ENCODE assay signal across 9 mouse cellular contexts in genomic region chr2:173089437-173089836, GRCm38 (mm10). TPM values are rescaled to one million over a fixed set of nuclear protein-coding genes. Genes with fewer than 3 reads are reported as not detected.
A peak's percentile ranks its signal among the peaks of the same experiment; 100 is the strongest.
DNase-seq lines count a peak whose midpoint lies in the region; ATAC-seq and TF ChIP-seq lines count a peak whose summit lies in the region.
"Had no signal": no experiment of that assay in that cellular context is flagged by ENCODE, and none has a peak within 500 bp of the region (broad histone marks: within the 10 kb centered on the region; RNA-seq: fewer than 3 reads in every experiment).

No protein-coding gene starts in this region.

- 9% methylated on average over 6 of the region's 6 CpGs for WGBS in intestine, postnatal 0 days
- 22% methylated on average over 6 of the region's 6 CpGs for WGBS in limb, embryonic 10.5 days
- WGBS in midbrain, embryonic 15.5 days, result 16% methylated on average over 6 of the region's 6 CpGs

- DNase-seq in 416B (ENCODE audit: low read depth), result peak; percentile 83
- peak; percentile 60 for DNase-seq in adrenal gland, adult 8-10 months
- peak; percentile 80 for DNase-seq in embryo, embryonic 11.5 days (ENCODE audit: low read depth, low spot score)
- peak; percentile 63 to 76 for DNase-seq in gastrocnemius, postnatal 4 days (ENCODE audit: low spot score in 2 of 2)
- DNase-seq in limb, embryonic 10.5 days (ENCODE audit: low spot score), result peak; percentile 91
- DNase-seq in spleen, postnatal 10 days (ENCODE audit: low spot score in 2 of 2), result peak; percentile 82 to 90

- H3K9me3 ChIP-seq in intestine, postnatal 0 days (ENCODE audit: control insufficient read depth), result no peaks in the 10 kb centered on the region
- H3K9me3 ChIP-seq in limb, embryonic 10.5 days (replicated peaks), result no peaks in the 10 kb centered on the region
- no peaks in the 10 kb centered on the region for H3K9me3 ChIP-seq in midbrain, embryonic 15.5 days
- H3K9me3 ChIP-seq: embryonic facial prominence, embryonic 12.5 days had no signal

- H3K4me2 ChIP-seq in intestine, postnatal 0 days (replicated peaks; ENCODE audit: low read depth), result no peak overlapping the region; the same call in 1 of the 2 replicates
- no peak overlapping the region for H3K4me2 ChIP-seq in midbrain, embryonic 15.5 days
- H3K4me2 ChIP-seq: embryonic facial prominence, embryonic 12.5 days had no signal

- H3K9ac ChIP-seq in intestine, postnatal 0 days (ENCODE audit: low read depth, low read length), result no peak overlapping the region
- H3K9ac ChIP-seq in midbrain, embryonic 15.5 days, result no peak overlapping the region
- H3K9ac ChIP-seq: embryonic facial prominence, embryonic 12.5 days had no signal

- H3K36me3 ChIP-seq in intestine, postnatal 0 days (ENCODE audit: control insufficient read depth, insufficient read depth), result no peaks in the 10 kb centered on the region
- H3K36me3 ChIP-seq in limb, embryonic 10.5 days, result no peaks in the 10 kb centered on the region
- H3K36me3 ChIP-seq in midbrain, embryonic 15.5 days (replicated peaks), result no peaks in the 10 kb centered on the region
- H3K36me3 ChIP-seq: embryonic facial prominence, embryonic 12.5 days had no signal

- ATAC-seq in intestine, postnatal 0 days, result peak; percentile 62
- peak; percentile 52; the same call in 1 of the 2 replicates for ATAC-seq in midbrain, embryonic 15.5 days (replicated peaks)

- peak; percentile 98 for TF ChIP-seq CTCF in intestine, postnatal 0 days (IDR thresholded peaks at IDR 0.05; ENCODE audit: low read depth)

- no peaks in the 10 kb centered on the region for H3K4me1 ChIP-seq in intestine, postnatal 0 days (replicated peaks; ENCODE audit: control insufficient read depth, insufficient read depth, low read length)
- H3K4me1 ChIP-seq in limb, embryonic 10.5 days, result peaks cover 11% of the 10 kb centered on the region; the same call in 1 of the 2 replicates
- no peaks in the 10 kb centered on the region for H3K4me1 ChIP-seq in midbrain, embryonic 15.5 days
- H3K4me1 ChIP-seq: embryonic facial prominence, embryonic 12.5 days had no signal

- no peaks in the 10 kb centered on the region for H3K27me3 ChIP-seq in intestine, postnatal 0 days (replicated peaks; ENCODE audit: control insufficient read depth, insufficient read depth, low read length)
- no peaks in the 10 kb centered on the region for H3K27me3 ChIP-seq in limb, embryonic 10.5 days (ENCODE audit: low read depth, poor library complexity, severe bottlenecking)
- peaks cover 3% of the 10 kb centered on the region; the same call in 1 of the 2 replicates for H3K27me3 ChIP-seq in midbrain, embryonic 15.5 days (replicated peaks)
- H3K27me3 ChIP-seq: embryonic facial prominence, embryonic 12.5 days had no signal

- H3K4me3 ChIP-seq in intestine, postnatal 0 days (ENCODE audit: low read depth, low read length), result no peak overlapping the region
- H3K4me3 ChIP-seq in limb, embryonic 10.5 days, result no peak overlapping the region
- no peak overlapping the region for H3K4me3 ChIP-seq in midbrain, embryonic 15.5 days
- H3K4me3 ChIP-seq: embryonic facial prominence, embryonic 12.5 days had no signal

- no peak overlapping the region for H3K27ac ChIP-seq in intestine, postnatal 0 days (ENCODE audit: low read depth, low read length)
- no peak overlapping the region for H3K27ac ChIP-seq in limb, embryonic 10.5 days
- H3K27ac ChIP-seq in midbrain, embryonic 15.5 days, result no peak overlapping the region
- H3K27ac ChIP-seq: embryonic facial prominence, embryonic 12.5 days had no signal

RNA-seq across cellular contexts. Expression of gene Ctcfl, which starts 29.9 kb away (rescaled TPM):
- under 1 TPM in 2 of 4 experiments, not detected in 2; 0.13 to 0.22 TPM for total RNA-seq in adrenal gland, adult 8-10 months (2022)
- under 1 TPM in 1 of 2 experiments, not detected in 1; 0.10 TPM for total RNA-seq in gastrocnemius, postnatal 4 days (2021)
- polyA plus RNA-seq in intestine, postnatal 0 days (2015; fragmentation: Nextera tagmentation; extraction: Ambion mirVana), result 0.82 and 1.0 TPM in 2 replicates
- polyA plus RNA-seq in limb, embryonic 10.5 days (2016; fragmentation: Nextera tagmentation; extraction: Ambion mirVana), result 0.06 TPM in 1 of 2 replicates, not detected in the other
- polyA plus RNA-seq in midbrain, embryonic 15.5 days (2015; fragmentation: Nextera tagmentation; extraction: Ambion mirVana), result 0.05 and 0.14 TPM in 2 replicates
